Mouse (Mus musculus) left cerebral cortex, adult 8-10 months (tissue): ENCODE results near the gene Pmm1. TPM values are rescaled to one million over a fixed set of nuclear protein-coding genes. Genes with fewer than 3 reads are reported as not detected.
"Not testable (repeated sequence)": the region's sequence is repeated elsewhere in the genome, so short reads cannot be mapped to it uniquely, and the experiment has no call there.

Experiments
- DNase-seq, 2 experiments: peaks; one replicate each; pipeline ENCODE4 v3.0.0; 2022; ENCODE audit warnings: low spot score in 2 of 2
- total RNA-seq, 4 experiments: library from RNA; stranded (reverse); gene quantifications; 2 replicates each; pipeline ENCODE4 v1.2.4; 2022

The Pmm1 gene
- 100 to 1,000 TPM; 180 to 198 (median 188) TPM for total RNA-seq

GRCm38 (mm10) chr15:81960171-81961077 is at the start of gene Pmm1:
Gene Pmm1 (minus strand): TSS chr15:81960930.
- DNase-seq = peak; percentile 87 to 98

GRCm38 (mm10) chr15:82004257-82004656 is 43.5 kb upstream of the Pmm1 start:
- DNase-seq = no peak

- no peak for DNase-seq
Measured at GRCm38 (mm10) chr15:81993992-81994391, 33.3 kb upstream of the Pmm1 start.

- DNase-seq = no peak
Measured at GRCm38 (mm10) chr15:81990549-81990948, 29.8 kb upstream of the Pmm1 start.

GRCm38 (mm10) chr15:81989371-81990062 is 28.8 kb upstream of the Pmm1 start:
- peak; percentile 74 to 78 for DNase-seq

GRCm38 (mm10) chr15:81987646-81988045 is 26.9 kb upstream of the Pmm1 start, which contains the start of gene Xrcc6:
Gene Xrcc6 (plus strand): TSS chr15:81987835.
- no peak for DNase-seq

GRCm38 (mm10) chr15:81985267-81986161 is 24.8 kb upstream of the Pmm1 start:
- DNase-seq = no peak

GRCm38 (mm10) chr15:81982173-81982572 is 21.4 kb upstream of the Pmm1 start:
- no peak for DNase-seq

GRCm38 (mm10) chr15:81980321-81980720 is 19.6 kb upstream of the Pmm1 start, which contains the start of gene 1700029P11Rik:
Gene 1700029P11Rik (plus strand): TSS chr15:81980540.
- DNase-seq = no peak

GRCm38 (mm10) chr15:81975156-81975555 is 14.4 kb upstream of the Pmm1 start:
- DNase-seq = not testable (repeated sequence)

GRCm38 (mm10) chr15:81970498-81970897 is 9.8 kb upstream of the Pmm1 start:
- DNase-seq = not testable (repeated sequence)

GRCm38 (mm10) chr15:81969635-81970034 is 8.9 kb upstream of the Pmm1 start:
- not testable (repeated sequence) for DNase-seq

- DNase-seq = no peak
Measured at GRCm38 (mm10) chr15:81969173-81969572, 8.4 kb upstream of the Pmm1 start.

GRCm38 (mm10) chr15:81968447-81968846 is 7.7 kb upstream of the Pmm1 start:
- no peak for DNase-seq

GRCm38 (mm10) chr15:81967821-81968220 is 7.1 kb upstream of the Pmm1 start:
- no peak for DNase-seq

GRCm38 (mm10) chr15:81966062-81966829 is 5.5 kb upstream of the Pmm1 start:
- no peak for DNase-seq

GRCm38 (mm10) chr15:81964980-81965545 is 4.3 kb upstream of the Pmm1 start:
- DNase-seq = no peak

- DNase-seq = no peak
Measured at GRCm38 (mm10) chr15:81964262-81964661, 3.5 kb upstream of the Pmm1 start.

GRCm38 (mm10) chr15:81961078-81961451 is 335 bp upstream of the Pmm1 start:
- no peak for DNase-seq

GRCm38 (mm10) chr15:81958906-81959305 is 1.8 kb downstream of the Pmm1 start:
- DNase-seq = no peak
